In the genomic region with DNA sequence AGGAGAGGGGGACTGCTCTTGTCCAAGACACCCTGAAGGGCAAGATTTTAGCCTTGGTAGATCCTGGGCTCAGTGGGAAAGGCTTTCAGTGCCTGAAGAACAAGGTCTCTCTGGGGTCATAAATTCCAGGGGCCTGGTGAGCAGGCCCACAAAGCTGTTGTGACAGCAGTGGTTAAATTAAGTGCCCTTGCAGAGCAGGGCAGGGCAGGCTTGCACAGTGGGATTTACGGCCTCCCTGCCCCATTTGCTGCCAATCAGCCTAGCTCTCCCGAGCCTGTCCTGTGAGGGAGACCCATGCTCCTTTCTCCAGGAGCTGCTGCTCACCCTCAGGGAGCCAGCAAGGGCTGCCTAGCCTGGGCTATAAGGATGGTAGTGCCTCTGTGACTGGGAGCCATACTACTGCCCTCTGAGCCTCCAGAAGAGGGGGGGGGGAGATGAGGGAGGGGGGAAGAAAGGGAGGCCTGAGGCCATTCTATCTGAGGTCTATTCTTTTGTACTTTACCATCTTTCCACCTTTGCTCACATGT, we compare ENCODE assay signal across 34 mouse cellular contexts.
DNase-seq lines count a peak whose midpoint lies in the region; ATAC-seq lines count a peak whose summit lies in the region.
"Had no signal": no experiment of that assay in that cellular context is flagged by ENCODE, and none has a peak within 500 bp of the region (broad histone marks: within the 10 kb centered on the region; RNA-seq: fewer than 3 reads in every experiment).

No protein-coding gene starts in this region.

- H3K9ac ChIP-seq in kidney, embryonic 16.5 days (replicated peaks; ENCODE audit: low read length), result no peak overlapping the region
- H3K9ac ChIP-seq in forebrain, embryonic 13.5 days, result no peak overlapping the region
- H3K9ac ChIP-seq: embryonic facial prominence, embryonic 13.5 days; hindbrain, embryonic 15.5 days; limb, embryonic 13.5 days; lung, embryonic 15.5 days; midbrain, embryonic 13.5 days had no signal

- H3K36me3 ChIP-seq in heart, embryonic 10.5 days, result no peaks in the 10 kb centered on the region
- H3K36me3 ChIP-seq in kidney, embryonic 16.5 days (ENCODE audit: insufficient read depth, low read length), result no peaks in the 10 kb centered on the region
- no peaks in the 10 kb centered on the region for H3K36me3 ChIP-seq in limb, embryonic 10.5 days
- no peaks in the 10 kb centered on the region for H3K36me3 ChIP-seq in forebrain, embryonic 13.5 days (ENCODE audit: poor library complexity, severe bottlenecking)
- H3K36me3 ChIP-seq: embryonic facial prominence, embryonic 13.5 days; forebrain, embryonic 10.5 days; hindbrain, embryonic 15.5 days; limb, embryonic 13.5 days; lung, embryonic 15.5 days; midbrain, embryonic 13.5 days had no signal

- intact Hi-C loops in heart, postnatal 36 days (cut with DNase I), result loop anchor here (10.0 kb wide), 1 partner anchor 535 kb away; no protein-coding TSS in a partner anchor

- no peak overlapping the region for H3K4me3 ChIP-seq in heart, embryonic 10.5 days
- H3K4me3 ChIP-seq in kidney, embryonic 16.5 days (ENCODE audit: low read length), result no peak overlapping the region
- H3K4me3 ChIP-seq in limb, embryonic 10.5 days, result no peak overlapping the region
- no peak overlapping the region for H3K4me3 ChIP-seq in forebrain, embryonic 13.5 days
- H3K4me3 ChIP-seq: embryonic facial prominence, embryonic 13.5 days; forebrain, embryonic 10.5 days; hindbrain, embryonic 15.5 days; limb, embryonic 13.5 days; lung, embryonic 15.5 days; megakaryocyte, embryonic 14.5 days; midbrain, embryonic 13.5 days had no signal

- peak overlapping the region; percentile 44 for H3K27ac ChIP-seq in heart, embryonic 10.5 days
- no peak overlapping the region for H3K27ac ChIP-seq in kidney, embryonic 16.5 days (ENCODE audit: low read length)
- H3K27ac ChIP-seq in limb, embryonic 10.5 days, result peak overlapping the region; percentile 21; the same call in 1 of the 2 replicates
- H3K27ac ChIP-seq in forebrain, embryonic 13.5 days, result no peak overlapping the region; the same call in 1 of the 2 replicates
- H3K27ac ChIP-seq: embryonic facial prominence, embryonic 13.5 days; forebrain, embryonic 10.5 days; hindbrain, embryonic 15.5 days; limb, embryonic 13.5 days; lung, embryonic 15.5 days; midbrain, embryonic 13.5 days; stomach, postnatal 0 days had no signal

- peaks cover 43% of the 10 kb centered on the region for H3K4me1 ChIP-seq in heart, embryonic 10.5 days
- H3K4me1 ChIP-seq in kidney, embryonic 16.5 days (ENCODE audit: insufficient read depth, low read length), result 0 out of 2 replicates have a peak, but pooled peaks cover 6% of the 10 kb centered on the region
- H3K4me1 ChIP-seq in limb, embryonic 10.5 days, result peaks cover 71% of the 10 kb centered on the region
- peaks cover 20% of the 10 kb centered on the region for H3K4me1 ChIP-seq in forebrain, embryonic 13.5 days
- H3K4me1 ChIP-seq: embryonic facial prominence, embryonic 13.5 days had no signal

- 30% methylated on average over 2 of the region's 2 CpGs for WGBS in heart, embryonic 10.5 days
- 9% methylated on average over 2 of the region's 2 CpGs for WGBS in kidney, embryonic 16.5 days
- WGBS in limb, embryonic 10.5 days, result 10% methylated on average over 2 of the region's 2 CpGs
- WGBS in forebrain, embryonic 13.5 days, result 14% methylated on average over 2 of the region's 2 CpGs

- no peak for DNase-seq in heart, embryonic 10.5 days (ENCODE audit: low spot score)
- DNase-seq in heart, postnatal 36 days, result no peak
- no peak for DNase-seq in kidney, postnatal 14 days
- DNase-seq in embryo, embryonic 10.5 days (ENCODE audit: low spot score), result peak; percentile 38
- DNase-seq in limb, embryonic 10.5 days (ENCODE audit: low spot score), result no peak
- no peak for DNase-seq in gastrocnemius, adult 8-10 months (ENCODE audit: low spot score in 2 of 2)
- DNase-seq: adrenal gland, postnatal 14 days; cerebellum, adult 11 months; cerebellum, adult 9-10 months; cerebellum, postnatal 36 days; gastrocnemius, postnatal 14 days; heart, adult 11 months; heart, postnatal 4 days; kidney, adult 8-10 months; layer of hippocampus, adult 9-11 months; lung, postnatal 36 days; right cerebral cortex, adult 18-20 months; right cerebral cortex, postnatal 4 days; thymus, adult 18-20 months; thymus, postnatal 25 days had no signal

- peak; percentile 76 for ATAC-seq in kidney, embryonic 16.5 days (ENCODE audit: low FRiP score, low TSS enrichment)
- ATAC-seq in forebrain, embryonic 13.5 days, result no peak
- ATAC-seq: forebrain, embryonic 16.5 days; inflammation-experienced regulatory T-cells, adult 6 months; midbrain, embryonic 13.5 days had no signal

- peaks cover 10% of the 10 kb centered on the region for H3K27me3 ChIP-seq in heart, embryonic 10.5 days (ENCODE audit: insufficient read depth, poor library complexity, severe bottlenecking)
- peaks cover 5% of the 10 kb centered on the region for H3K27me3 ChIP-seq in kidney, embryonic 16.5 days (ENCODE audit: insufficient read depth, low read length)
- peaks cover 21% of the 10 kb centered on the region for H3K27me3 ChIP-seq in limb, embryonic 10.5 days (ENCODE audit: low read depth, poor library complexity, severe bottlenecking)
- peaks cover 27% of the 10 kb centered on the region for H3K27me3 ChIP-seq in forebrain, embryonic 13.5 days
- H3K27me3 ChIP-seq: embryonic facial prominence, embryonic 13.5 days; hindbrain, embryonic 15.5 days; lung, embryonic 15.5 days; midbrain, embryonic 13.5 days had no signal

- no peaks in the 10 kb centered on the region for H3K9me3 ChIP-seq in heart, embryonic 10.5 days
- no peaks in the 10 kb centered on the region for H3K9me3 ChIP-seq in kidney, embryonic 16.5 days (ENCODE audit: low read length)
- H3K9me3 ChIP-seq in limb, embryonic 10.5 days (replicated peaks), result no peaks in the 10 kb centered on the region
- no peaks in the 10 kb centered on the region for H3K9me3 ChIP-seq in forebrain, embryonic 13.5 days (replicated peaks)
- H3K9me3 ChIP-seq: embryonic facial prominence, embryonic 13.5 days; forebrain, embryonic 10.5 days; hindbrain, embryonic 15.5 days; limb, embryonic 13.5 days; lung, embryonic 15.5 days; megakaryocyte, embryonic 14.5 days; midbrain, embryonic 13.5 days had no signal

- no peak overlapping the region for H3K4me2 ChIP-seq in kidney, embryonic 16.5 days (replicated peaks; ENCODE audit: low read depth, low read length)
- H3K4me2 ChIP-seq in forebrain, embryonic 13.5 days, result no peak overlapping the region
- H3K4me2 ChIP-seq: embryonic facial prominence, embryonic 13.5 days; heart, embryonic 11.5 days; hindbrain, embryonic 15.5 days; limb, embryonic 13.5 days; liver, embryonic 11.5 days; lung, embryonic 15.5 days; midbrain, embryonic 13.5 days had no signal

Comparison
In these comparisons a context has a peak if more than half of its experiments do, and no peak if none do; other contexts are left out.
1. H3K27ac ChIP-seq: peak in heart, embryonic 10.5 days (single experiment) and limb, embryonic 10.5 days (single experiment); none in kidney, embryonic 16.5 days (single experiment) and forebrain, embryonic 13.5 days (single experiment).